Mouse (Mus musculus): ENCODE measurements around the gene Egln3. TPM values are rescaled to one million over a fixed set of nuclear protein-coding genes. Genes with fewer than 3 reads are reported as not detected.

Egln3 gene
- total and polyA plus RNA-seq, 3 experiments = 0.11 TPM; not detected in 2

- dilution Hi-C loops (cut with MboI; ENCODE audit: extremely low pct_ligation_motif_present, extremely low pct_unique_long_range_greater_than_20kb, low sequenced_read_pairs) (no loop called here), in situ Hi-C loops (cut with MboI; ENCODE audit: low pct_ligation_motif_present, low pct_unique_long_range_greater_than_20kb, low sequenced_read_pairs) (loop anchor here (25.0 kb wide), 2 partner anchors 98 to 273 kb away; no protein-coding TSS in a partner anchor)
- TF ChIP-seq MAFK (IDR thresholded peaks at IDR 0.05; ENCODE audit: insufficient replicate concordance, low read length) (peak; percentile 89), ELF1 (IDR thresholded peaks at IDR 0.05; ENCODE audit: low read depth, low read length) (no peak)
- Histone ChIP-seq H3K79me2 (replicated peaks; ENCODE audit: control insufficient read depth, extremely low read depth, insufficient read depth, poor library complexity, severe bottlenecking) (no peaks in the 10 kb centered on the region), H3K27ac (ENCODE audit: insufficient read depth, low read depth) (no peak overlapping the region), H3K4me3 (replicated peaks in 1 of 3; ENCODE audit: low read depth in 2 of 3, low read length in 2 of 3, poor library complexity in 1 of 3) (no peak overlapping the region), H3K4me2 (ENCODE audit: insufficient read depth, low read depth, poor library complexity, severe bottlenecking) (no peak overlapping the region), H3K36me3 (replicated peaks in 1 of 2; ENCODE audit: control insufficient read depth in 1 of 2, insufficient read depth in 1 of 2, low read length in 1 of 2) (no peaks in the 10 kb centered on the region), H3K4me1 (ENCODE audit: control insufficient read depth in 1 of 2, insufficient read depth in 2 of 2) (peaks cover 0 to 5% of the 10 kb centered on the region in 2 experiments; a peak in 2 of 4 replicates), H3K9ac (ENCODE audit: insufficient read depth, low read depth) (no peak overlapping the region), H3K9me3 (replicated peaks; ENCODE audit: low read length) (no peaks in the 10 kb centered on the region), H3K27me3 (replicated peaks) (no peaks in the 10 kb centered on the region)
- DNase-seq (ENCODE audit: extremely low read depth) = no peak
Observed at GRCm38 (mm10) chr12:54213871-54214270, 10.2 kb upstream of the Egln3 start.

DNA sequence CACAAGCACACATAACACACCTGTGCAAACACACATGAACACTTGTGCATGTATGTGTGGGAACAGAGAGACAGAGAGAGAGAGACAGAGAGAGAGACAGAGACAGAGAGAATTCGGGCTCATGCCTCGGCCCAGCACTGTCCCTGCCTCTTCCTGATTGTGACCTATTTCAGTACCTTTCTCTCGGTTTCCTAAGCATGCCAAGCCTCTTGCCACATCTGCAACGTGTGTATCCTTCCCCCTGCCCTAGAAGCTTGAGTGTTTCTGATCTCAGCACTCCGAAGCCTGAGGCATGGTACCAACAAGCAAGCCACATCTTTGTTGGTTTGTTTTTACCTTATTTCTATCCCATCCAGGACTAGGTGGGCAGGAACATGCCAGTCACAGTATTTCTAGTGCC is 9.6 kb upstream of the Egln3 start:
- H3K4me1 ChIP-seq (ENCODE audit: control insufficient read depth in 1 of 2, insufficient read depth in 2 of 2) = peaks cover 0 to 5% of the 10 kb centered on the region in 2 experiments; a peak in 2 of 4 replicates
- no peaks in the 10 kb centered on the region for H3K36me3 ChIP-seq (replicated peaks in 1 of 2; ENCODE audit: control insufficient read depth in 1 of 2, insufficient read depth in 1 of 2, low read length in 1 of 2)
- no peaks in the 10 kb centered on the region for H3K79me2 ChIP-seq (replicated peaks; ENCODE audit: control insufficient read depth, extremely low read depth, insufficient read depth, poor library complexity, severe bottlenecking)
- TF ChIP-seq ZNF384 (IDR thresholded peaks at IDR 0.05; ENCODE audit: low read depth, low read length) (no peak), TCF12 (IDR thresholded peaks at IDR 0.05; ENCODE audit: low read depth, low read length) (no peak), CHD1 (IDR thresholded peaks at IDR 0.05; ENCODE audit: low read depth, low read length) (no peak), NRF1 (IDR thresholded peaks at IDR 0.05; ENCODE audit: low read depth, low read length) (no peak), CTCF (conservative IDR thresholded peaks at IDR 0.05 in 1 of 2, IDR thresholded peaks at IDR 0.05 in 1 of 2; ENCODE audit: low read depth in 2 of 2, low read length in 2 of 2) (no peak), ETS1 (conservative IDR thresholded peaks at IDR 0.05; ENCODE audit: low read depth, low read length) (no peak), SMC3 (IDR thresholded peaks at IDR 0.05; ENCODE audit: low read depth, low read length) (no peak), MXI1 (IDR thresholded peaks at IDR 0.05; ENCODE audit: low read depth, low read length) (no peak), JUN (IDR thresholded peaks at IDR 0.05; ENCODE audit: insufficient read depth, low read depth, low read length) (no peak), UBTF (IDR thresholded peaks at IDR 0.05; ENCODE audit: low read depth, low read length) (no peak), ZKSCAN1 (IDR thresholded peaks at IDR 0.05; ENCODE audit: borderline replicate concordance, low read depth, low read length) (no peak)
- dilution Hi-C loops (cut with MboI; ENCODE audit: extremely low pct_ligation_motif_present, extremely low pct_unique_long_range_greater_than_20kb, low sequenced_read_pairs) (no loop called here), in situ Hi-C loops (cut with MboI; ENCODE audit: low pct_ligation_motif_present, low pct_unique_long_range_greater_than_20kb, low sequenced_read_pairs) (loop anchor here (25.0 kb wide), 2 partner anchors 99 to 274 kb away; no protein-coding TSS in a partner anchor)
- H3K9ac ChIP-seq (ENCODE audit: insufficient read depth, low read depth) = no peak overlapping the region
- no peak overlapping the region for H3K27ac ChIP-seq (ENCODE audit: insufficient read depth, low read depth)
- no peaks in the 10 kb centered on the region for H3K27me3 ChIP-seq (replicated peaks)
- H3K4me3 ChIP-seq (replicated peaks in 1 of 3; ENCODE audit: low read depth in 2 of 3, low read length in 2 of 3, poor library complexity in 1 of 3) = no peak overlapping the region
- no peaks in the 10 kb centered on the region for H3K9me3 ChIP-seq (replicated peaks; ENCODE audit: low read length)
- no peak overlapping the region for H3K4me2 ChIP-seq (ENCODE audit: insufficient read depth, low read depth, poor library complexity, severe bottlenecking)
- no peak for DNase-seq (ENCODE audit: extremely low read depth)

DNA sequence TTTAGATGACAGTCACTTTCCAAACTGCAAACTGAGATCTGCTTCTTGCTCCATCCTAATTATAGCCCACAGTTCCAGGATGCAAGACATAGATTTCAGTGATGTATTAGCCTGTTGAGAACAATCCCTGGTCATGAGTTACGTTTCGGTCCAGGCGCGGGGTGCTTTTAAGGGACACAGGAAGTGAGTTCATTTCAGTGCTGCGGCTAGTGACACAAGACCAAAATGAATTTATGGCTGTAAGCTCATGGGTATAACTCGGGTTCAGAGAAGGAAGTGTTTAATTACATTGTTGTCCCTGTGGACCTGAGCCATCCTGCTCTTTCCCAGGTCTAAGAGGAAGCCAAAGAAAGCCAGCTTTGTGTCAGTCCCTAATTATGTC is 5.5 kb upstream of the Egln3 start:
- no peaks in the 10 kb centered on the region for H3K79me2 ChIP-seq (replicated peaks; ENCODE audit: control insufficient read depth, extremely low read depth, insufficient read depth, poor library complexity, severe bottlenecking)
- no peaks in the 10 kb centered on the region for H3K36me3 ChIP-seq (replicated peaks in 1 of 2; ENCODE audit: control insufficient read depth in 1 of 2, insufficient read depth in 1 of 2, low read length in 1 of 2)
- no peak overlapping the region for H3K9ac ChIP-seq (ENCODE audit: insufficient read depth, low read depth)
- TF ChIP-seq SIN3A (IDR thresholded peaks at IDR 0.05; ENCODE audit: low read length) (no peak), RAD21 (IDR thresholded peaks at IDR 0.05; ENCODE audit: low read depth, low read length) (no peak), USF1 (IDR thresholded peaks at IDR 0.05; ENCODE audit: low read depth, low read length) (no peak), JUND (conservative IDR thresholded peaks at IDR 0.05; ENCODE audit: low read depth, low read length) (no peak), HCFC1 (IDR thresholded peaks at IDR 0.05; ENCODE audit: low read depth, low read length) (no peak), ZKSCAN1 (IDR thresholded peaks at IDR 0.05; ENCODE audit: borderline replicate concordance, low read depth, low read length) (no peak), MAFK (IDR thresholded peaks at IDR 0.05; ENCODE audit: insufficient replicate concordance, low read length) (no peak), CHD2 (IDR thresholded peaks at IDR 0.05; ENCODE audit: low read length) (no peak), TCF12 (IDR thresholded peaks at IDR 0.05; ENCODE audit: low read depth, low read length) (no peak), ELF1 (IDR thresholded peaks at IDR 0.05; ENCODE audit: low read depth, low read length) (no peak), JUN (IDR thresholded peaks at IDR 0.05; ENCODE audit: insufficient read depth, low read depth, low read length) (no peak), MXI1 (IDR thresholded peaks at IDR 0.05; ENCODE audit: low read depth, low read length) (no peak), ZNF384 (IDR thresholded peaks at IDR 0.05; ENCODE audit: low read depth, low read length) (no peak), POLR2A (IDR thresholded peaks at IDR 0.05; ENCODE audit: low read depth, low read length) (no peak), MYC (IDR thresholded peaks at IDR 0.05; ENCODE audit: low read depth, low read length) (no peak), EP300 (IDR thresholded peaks at IDR 0.05; ENCODE audit: low read length) (no peak), ETS1 (conservative IDR thresholded peaks at IDR 0.05; ENCODE audit: low read depth, low read length) (no peak), SMC3 (IDR thresholded peaks at IDR 0.05; ENCODE audit: low read depth, low read length) (no peak), ZMIZ1 (IDR thresholded peaks at IDR 0.05; ENCODE audit: low read depth, low read length) (no peak)
- H3K27me3 ChIP-seq (replicated peaks) = no peaks in the 10 kb centered on the region
- dilution Hi-C loops (cut with MboI; ENCODE audit: extremely low pct_ligation_motif_present, extremely low pct_unique_long_range_greater_than_20kb, low sequenced_read_pairs) = no loop called here
- H3K4me3 ChIP-seq (replicated peaks in 1 of 3; ENCODE audit: low read depth in 2 of 3, low read length in 2 of 3, poor library complexity in 1 of 3) = no peak overlapping the region
- H3K4me2 ChIP-seq (ENCODE audit: insufficient read depth, low read depth, poor library complexity, severe bottlenecking) = no peak overlapping the region
- H3K4me1 ChIP-seq (ENCODE audit: control insufficient read depth in 1 of 2, insufficient read depth in 2 of 2) = peaks cover 0 to 13% of the 10 kb centered on the region in 2 experiments; a peak in 3 of 4 replicates
- peaks cover 3% of the 10 kb centered on the region for H3K9me3 ChIP-seq (replicated peaks; ENCODE audit: low read length)
- in situ Hi-C loops (cut with MboI; ENCODE audit: low pct_ligation_motif_present, low pct_unique_long_range_greater_than_20kb, low sequenced_read_pairs) = loop anchor here (10.0 to 25.0 kb wide), 3 partner anchors 103 to 278 kb away; no protein-coding TSS in a partner anchor
- no peak overlapping the region for H3K27ac ChIP-seq (ENCODE audit: insufficient read depth, low read depth)
- no peak for DNase-seq (ENCODE audit: extremely low read depth)
